Mouse (Mus musculus): ENCODE results near the gene Lce1k.
"Not testable (repeated sequence)": the region's sequence is repeated elsewhere in the genome, so short reads cannot be mapped to it uniquely, and the experiment has no call there.

Lce1k gene

GRCm38 (mm10) chr3:92807791-92808190 is at the start of gene Lce1k:
Lce1k (minus strand) TSS chr3:92807891.
- DNase-seq: no peak

- DNase-seq: no peak
Measured at GRCm38 (mm10) chr3:92851186-92851585, 43.5 kb upstream of the Lce1k start, which contains the start of gene Lce1l. Lce1l (minus strand) TSS chr3:92851286.

- DNase-seq: no peak
Measured at GRCm38 (mm10) chr3:92827108-92827507, 19.4 kb upstream of the Lce1k start, which contains the start of gene Kprp. Kprp (minus strand) TSS chr3:92827247.

- DNase-seq: no peak
Measured at GRCm38 (mm10) chr3:92825808-92826207, 18.1 kb upstream of the Lce1k start.

- DNase-seq: not testable (repeated sequence)
Measured at GRCm38 (mm10) chr3:92816036-92816435, 8.3 kb upstream of the Lce1k start.

GRCm38 (mm10) chr3:92815581-92815980 is 7.9 kb upstream of the Lce1k start:
- DNase-seq: no peak

- DNase-seq: no peak
Measured at GRCm38 (mm10) chr3:92790414-92790813, 17.3 kb downstream of the Lce1k start, which contains the start of gene Lce1j. Lce1j (minus strand) TSS chr3:92790514.

- DNase-seq: no peak
Measured at GRCm38 (mm10) chr3:92778799-92779198, 28.9 kb downstream of the Lce1k start, which contains the start of gene Lce1i. Lce1i (minus strand) TSS chr3:92778899.

- DNase-seq: no peak
Measured at GRCm38 (mm10) chr3:92771573-92771972, 36.1 kb downstream of the Lce1k start.

- no peak for DNase-seq
Measured at GRCm38 (mm10) chr3:92764965-92765364, 42.7 kb downstream of the Lce1k start, which contains the start of gene Lce1h. Lce1h (minus strand) TSS chr3:92765065.

All from kidney, adult 8-10 months (tissue).